Mouse (Mus musculus): ENCODE data around the gene Foxp1. TPM values are rescaled to one million over a fixed set of nuclear protein-coding genes. Genes with fewer than 3 reads are reported as not detected.

Foxp1 gene
- polyA plus RNA-seq, 1 experiment from 2014 or later, result 39.3 TPM

GRCm38 (mm10) chr6:99467109-99467508, 55.4 kb downstream of the Foxp1 start:
- TF ChIP-seq CTCF (IDR thresholded peaks at IDR 0.05), result no peak
- H3K27me3 ChIP-seq, result no peaks in the 10 kb centered on the region
- in situ Hi-C loops (cut with MboI; ENCODE audit: low pct_unique_long_range_greater_than_20kb), result loop anchor here (5.0 kb wide), 1 partner anchor 55 kb away; the partner anchor contains the start of gene Foxp1
- DNase-seq (ENCODE audit: low read depth, low spot score), result no peak
- ATAC-seq, result no peak
- ChIA-PET POLR2A (interaction anchor here (1.3 kb wide), 1 partner anchor 54 kb away, joined by 4 read pairs; no protein-coding TSS in a partner anchor), CTCF (interaction anchor here (1.3 to 1.8 kb wide), 3 partner anchors 8 to 28 kb away, joined by 4 to 6 read pairs (median 5); no protein-coding TSS in a partner anchor)

- no peaks in the 10 kb centered on the region for H3K27me3 ChIP-seq
- TF ChIP-seq CTCF (IDR thresholded peaks at IDR 0.05), result no peak
- ATAC-seq (peak; percentile 85), DNase-seq (ENCODE audit: low read depth, low spot score) (no peak)
- in situ Hi-C loops (cut with MboI; ENCODE audit: low pct_unique_long_range_greater_than_20kb), result loop anchor here (5.0 kb wide), 1 partner anchor 56 kb away; the partner anchor contains the start of gene Foxp1
- ChIA-PET CTCF (interaction anchor here (0.7 kb wide), 1 partner anchor 44 kb away, joined by 3 read pairs; no protein-coding TSS in a partner anchor), POLR2A (interaction anchor here (0.6 kb wide), 1 partner anchor 34 kb away, joined by 3 read pairs; no protein-coding TSS in a partner anchor)
Observed at GRCm38 (mm10) chr6:99466354-99466753, 56.2 kb downstream of the Foxp1 start.

DNA sequence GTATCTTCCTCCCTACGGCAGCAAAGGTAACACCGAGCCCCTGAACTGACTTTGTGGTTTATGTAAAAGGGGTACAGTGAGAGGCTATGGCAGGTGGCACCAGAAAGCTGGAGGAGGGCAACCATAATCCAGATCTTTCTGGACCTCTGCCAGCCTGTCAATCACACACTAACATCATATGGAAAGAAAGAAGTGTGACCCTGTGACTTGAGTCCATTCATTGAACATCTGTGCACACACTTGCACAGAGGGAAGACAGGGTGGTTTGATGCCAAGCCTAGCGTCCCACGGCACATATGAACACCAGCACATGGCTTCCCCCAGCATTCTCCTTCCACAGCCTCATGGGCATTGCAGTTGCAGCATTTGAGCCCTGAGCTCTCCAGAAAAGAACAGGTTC, 58.1 kb downstream of the Foxp1 start:
- TF ChIP-seq CTCF (IDR thresholded peaks at IDR 0.05), result no peak
- ChIA-PET CTCF (interaction anchor here (0.5 to 0.9 kb wide), 2 partner anchors 8 to 363 kb away, joined by 3 read pairs; no protein-coding TSS in a partner anchor), POLR2A (interaction anchor here (1.6 kb wide), 1 partner anchor 24 kb away, joined by 7 read pairs; no protein-coding TSS in a partner anchor)
- in situ Hi-C loops (cut with MboI; ENCODE audit: low pct_unique_long_range_greater_than_20kb), result no loop called here
- H3K27me3 ChIP-seq, result no peaks in the 10 kb centered on the region
- DNase-seq (ENCODE audit: low read depth, low spot score) (no peak), ATAC-seq (no peak)

- CTCF ChIA-PET, result interaction anchor here (0.9 kb wide), 1 partner anchor 363 kb away, joined by 3 read pairs; no protein-coding TSS in a partner anchor
Observed at GRCm38 (mm10) chr6:99463906-99464305, 58.6 kb downstream of the Foxp1 start.

GRCm38 (mm10) chr6:99458775-99459174, 63.7 kb downstream of the Foxp1 start:
- CTCF ChIA-PET, result interaction anchor here (1.5 kb wide), 3 partner anchors 9 to 12 kb away, joined by 3 to 5 read pairs (median 3); no protein-coding TSS in a partner anchor
- POLR2A ChIA-PET, result interaction anchor here (0.6 kb wide), 1 partner anchor 44 kb away, joined by 3 read pairs; no protein-coding TSS in a partner anchor
- in situ Hi-C loops (cut with MboI; ENCODE audit: low pct_unique_long_range_greater_than_20kb), result no loop called here
- ATAC-seq (no peak), DNase-seq (ENCODE audit: low read depth, low spot score) (no peak)
- no peak for TF ChIP-seq CTCF (IDR thresholded peaks at IDR 0.05)
- no peaks in the 10 kb centered on the region for H3K27me3 ChIP-seq

More at GRCm38 (mm10) chr6:99463906-99464305, 58.6 kb downstream of the Foxp1 start:
- TF ChIP-seq CTCF (IDR thresholded peaks at IDR 0.05), result no peak
- POLR2A ChIA-PET, result interaction anchor here (0.7 to 1.6 kb wide), 3 partner anchors 12 to 57 kb away, joined by 3 to 7 read pairs (median 3); no protein-coding TSS in a partner anchor
- H3K27me3 ChIP-seq, result no peaks in the 10 kb centered on the region
- in situ Hi-C loops (cut with MboI; ENCODE audit: low pct_unique_long_range_greater_than_20kb), result no loop called here
- no peak for DNase-seq (ENCODE audit: low read depth, low spot score)
- no peak for ATAC-seq

DNA sequence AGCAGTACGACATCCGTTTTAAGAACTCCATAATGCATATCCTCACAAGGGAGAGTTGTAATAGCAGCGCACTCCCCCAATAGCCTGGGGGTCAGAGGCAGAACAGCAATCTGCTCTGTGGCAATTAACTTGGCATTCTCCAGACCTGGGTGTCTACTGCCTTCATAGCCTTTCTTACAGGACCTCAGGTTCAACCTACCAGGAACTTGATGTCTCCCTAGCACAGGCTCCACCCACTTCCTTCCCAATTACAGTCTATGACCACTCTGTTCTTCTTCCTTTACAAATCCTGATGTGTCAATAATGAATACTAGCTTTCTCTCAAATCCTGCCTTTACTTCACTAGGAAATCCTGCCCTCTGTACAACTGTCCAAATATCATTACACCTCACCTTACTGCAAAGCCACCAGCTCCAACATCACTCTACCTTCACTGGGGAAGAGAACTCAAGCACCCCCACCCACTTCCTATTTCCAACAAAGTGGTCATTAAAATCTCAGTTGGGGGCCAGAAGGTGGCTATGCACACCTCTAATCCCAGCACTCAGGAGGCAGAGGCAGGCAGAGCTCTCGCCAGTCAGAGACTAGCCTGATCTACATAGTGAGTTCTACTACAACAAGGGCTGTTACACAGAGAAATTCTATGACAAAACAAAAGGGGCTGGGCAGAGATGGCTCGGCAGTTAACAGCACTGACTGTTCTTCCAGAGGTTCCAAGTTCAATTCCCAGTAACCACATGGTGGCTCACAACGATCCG, 68.6 kb downstream of the Foxp1 start:
- TF ChIP-seq CTCF (IDR thresholded peaks at IDR 0.05), result no peak
- CTCF ChIA-PET, result no interaction called here

DNA sequence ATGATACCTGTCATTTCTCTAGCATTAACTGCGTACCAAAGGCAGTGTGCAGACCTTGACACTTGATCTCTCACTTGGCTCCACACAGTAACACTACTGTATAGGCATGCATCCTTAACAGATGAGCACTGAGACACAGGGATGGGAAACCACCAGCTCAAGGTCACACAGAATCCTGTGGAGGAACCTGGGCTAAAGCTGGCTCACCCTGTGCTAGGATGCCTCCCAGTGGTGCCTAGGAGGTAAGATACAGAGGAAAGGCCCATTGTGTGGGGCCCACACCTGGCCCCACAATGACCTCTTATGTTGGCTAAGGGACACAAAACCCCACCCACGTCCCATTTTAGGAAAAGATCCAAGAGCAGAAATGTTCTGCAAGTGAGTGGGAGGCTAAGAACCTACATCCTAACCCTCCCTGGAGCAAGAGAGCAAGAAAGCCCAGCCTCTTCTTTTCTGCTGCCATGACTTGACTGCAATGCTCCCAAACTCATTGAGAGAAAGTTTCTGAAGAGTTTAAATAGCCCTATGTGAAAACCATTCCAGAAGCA, 69.8 kb downstream of the Foxp1 start:
- DNase-seq (ENCODE audit: low read depth, low spot score), result no peak
- no peaks in the 10 kb centered on the region for H3K27me3 ChIP-seq
- no peak for ATAC-seq
- POLR2A ChIA-PET, result interaction anchor here (0.6 kb wide), 1 partner anchor 68 kb away, joined by 4 read pairs; no protein-coding TSS in a partner anchor
- CTCF ChIA-PET, result interaction anchor here (1.4 kb wide), 1 partner anchor 10 kb away, joined by 4 read pairs; no protein-coding TSS in a partner anchor
- TF ChIP-seq CTCF (IDR thresholded peaks at IDR 0.05), result peak; percentile 58
- in situ Hi-C loops (cut with MboI; ENCODE audit: low pct_unique_long_range_greater_than_20kb), result loop anchor here (5.0 kb wide), 1 partner anchor 925 kb away; no protein-coding TSS in a partner anchor

More for the DNA sequence above, 68.6 kb downstream of the Foxp1 start:
- POLR2A ChIA-PET, result no interaction called here
- ATAC-seq (no peak), DNase-seq (ENCODE audit: low read depth, low spot score) (no peak)
- no peaks in the 10 kb centered on the region for H3K27me3 ChIP-seq
- in situ Hi-C loops (cut with MboI; ENCODE audit: low pct_unique_long_range_greater_than_20kb), result loop anchor here (5.0 kb wide), 1 partner anchor 927 kb away; no protein-coding TSS in a partner anchor

DNA sequence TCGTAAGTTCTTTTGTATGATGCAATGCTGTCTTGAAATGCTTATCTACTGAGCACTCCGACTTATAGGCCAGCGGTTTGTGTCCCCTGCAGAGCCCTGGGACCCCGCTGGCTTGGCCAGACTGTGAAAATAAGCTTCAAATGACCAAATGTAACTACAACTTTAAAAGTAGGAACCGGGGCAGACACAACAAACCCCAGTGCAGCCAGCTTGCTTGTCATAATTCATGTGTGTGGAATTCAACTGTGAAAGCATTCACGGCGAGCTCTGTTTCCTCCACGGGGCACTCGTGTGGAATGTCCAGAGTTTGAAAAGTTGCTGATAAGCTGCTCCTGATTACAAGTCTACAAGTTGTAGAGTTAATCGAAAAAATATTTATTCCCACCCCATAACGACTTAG, 71.0 kb downstream of the Foxp1 start:
- TF ChIP-seq CTCF (IDR thresholded peaks at IDR 0.05), result no peak
- in situ Hi-C loops (cut with MboI; ENCODE audit: low pct_unique_long_range_greater_than_20kb), result loop anchor here (5.0 kb wide), 1 partner anchor 924 kb away; no protein-coding TSS in a partner anchor
- no peak for DNase-seq (ENCODE audit: low read depth, low spot score)
- H3K27me3 ChIP-seq, result no peaks in the 10 kb centered on the region
- ChIA-PET CTCF (interaction anchor here (1.4 kb wide), 1 partner anchor 9 kb away, joined by 4 read pairs; no protein-coding TSS in a partner anchor), POLR2A (interaction anchor here (0.6 to 0.8 kb wide), 3 partner anchors 12 to 21 kb away, joined by 3 to 5 read pairs (median 4); no protein-coding TSS in a partner anchor)
- ATAC-seq, result no peak

DNA sequence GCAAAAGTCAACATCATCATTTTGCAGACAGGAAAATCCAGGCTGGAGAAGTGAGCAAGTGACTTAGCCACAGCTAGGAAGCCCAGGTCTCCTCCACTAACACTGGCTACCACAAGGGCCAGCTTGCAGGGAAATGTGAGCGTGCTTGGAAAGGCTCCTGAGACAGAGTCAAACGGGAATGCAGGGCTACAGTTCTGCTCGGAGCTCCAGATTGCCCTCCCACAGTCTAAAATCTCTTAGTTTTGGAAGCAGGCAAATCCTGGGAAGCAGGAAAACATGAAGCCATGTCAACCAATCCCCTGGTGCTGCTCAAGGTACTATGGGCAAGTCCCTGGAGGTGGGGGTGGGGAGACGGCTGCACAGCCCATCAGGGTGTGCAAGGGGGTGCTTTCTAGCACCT, 75.1 kb downstream of the Foxp1 start:
- CTCF ChIA-PET, result interaction anchor here (0.9 to 1.1 kb wide), 2 partner anchors 11 to 12 kb away, joined by 3 read pairs; no protein-coding TSS in a partner anchor
- in situ Hi-C loops (cut with MboI; ENCODE audit: low pct_unique_long_range_greater_than_20kb), result no loop called here
- DNase-seq (ENCODE audit: low read depth, low spot score) (no peak), ATAC-seq (no peak)
- POLR2A ChIA-PET, result no interaction called here
- TF ChIP-seq CTCF (IDR thresholded peaks at IDR 0.05), result no peak
- H3K27me3 ChIP-seq, result no peaks in the 10 kb centered on the region

- no peaks in the 10 kb centered on the region for H3K27me3 ChIP-seq
- ChIA-PET POLR2A (no interaction called here), CTCF (interaction anchor here (1.1 kb wide), 1 partner anchor 12 kb away, joined by 3 read pairs; no protein-coding TSS in a partner anchor)
- ATAC-seq (peak; percentile 66), DNase-seq (ENCODE audit: low read depth, low spot score) (no peak)
- in situ Hi-C loops (cut with MboI; ENCODE audit: low pct_unique_long_range_greater_than_20kb), result no loop called here
- no peak for TF ChIP-seq CTCF (IDR thresholded peaks at IDR 0.05)
Observed at GRCm38 (mm10) chr6:99446801-99447415, 75.6 kb downstream of the Foxp1 start.

Measured in Patski (cell line).